14 mouse cellular contexts compared by ENCODE assay signal in genomic region chr6:32894100-32894499, GRCm38 (mm10).
"Had no signal": no experiment of that assay in that cellular context is flagged by ENCODE, and none has a peak within 500 bp of the region (broad histone marks: within the 10 kb centered on the region; RNA-seq: fewer than 3 reads in every experiment).

No protein-coding gene starts in this region.

- ATAC-seq: lung, postnatal 0 days had no signal

- H3K4me1 ChIP-seq: kidney, embryonic 15.5 days; limb, embryonic 15.5 days; midbrain, embryonic 10.5 days; neural tube, embryonic 12.5 days had no signal

- H3K9ac ChIP-seq: kidney, embryonic 15.5 days; limb, embryonic 15.5 days; neural tube, embryonic 12.5 days had no signal

- H3K4me2 ChIP-seq: kidney, embryonic 15.5 days; limb, embryonic 15.5 days; neural tube, embryonic 12.5 days had no signal

- H3K36me3 ChIP-seq: kidney, embryonic 15.5 days; limb, embryonic 15.5 days; midbrain, embryonic 10.5 days; neural tube, embryonic 12.5 days had no signal

- H3K27me3 ChIP-seq: kidney, embryonic 15.5 days; limb, embryonic 15.5 days; neural tube, embryonic 12.5 days had no signal

- DNase-seq: kidney, adult 18-20 months; kidney, postnatal 14 days; layer of hippocampus, postnatal 36 days; lung, adult 2 months; lung, postnatal 36 days; midbrain, embryonic 14.5 days; right cerebral cortex, postnatal 4 days; spleen, adult 18-20 months; thymus, postnatal 4 days had no signal

- H3K27ac ChIP-seq: kidney, embryonic 15.5 days; limb, embryonic 15.5 days; midbrain, embryonic 10.5 days; neural tube, embryonic 12.5 days had no signal

- H3K4me3 ChIP-seq: kidney, embryonic 15.5 days; limb, embryonic 15.5 days; midbrain, embryonic 10.5 days; neural tube, embryonic 12.5 days had no signal

- H3K9me3 ChIP-seq: kidney, embryonic 15.5 days; limb, embryonic 15.5 days; midbrain, embryonic 10.5 days; neural tube, embryonic 12.5 days had no signal
